Mouse (Mus musculus) T-helper 2 cell (primary cell): ENCODE data around the gene Rabif.
"Not testable (repeated sequence)": the region's sequence is repeated elsewhere in the genome, so short reads cannot be mapped to it uniquely, and the experiment has no call there.

ENCODE experiments used
- in situ Hi-C: fragments of 300-600 bp; cut with MboI, MseI; formaldehyde crosslinking; loops from one replicate; pipeline ENCODE4 v1.15.1; 2025; ENCODE audit warnings: high pct_unique_total_duplicates

Rabif gene

GRCm38 (mm10) chr1:134512584-134512983, 18.1 kb downstream of the Rabif start:
- in situ Hi-C loops, result loop anchor here (10.0 kb wide), 1 partner anchor 1488 kb away; no protein-coding TSS in a partner anchor

- in situ Hi-C loops, result loop anchor here (10.0 kb wide), 1 partner anchor 1489 kb away; no protein-coding TSS in a partner anchor
Observed at GRCm38 (mm10) chr1:134513312-134513860, 18.9 kb downstream of the Rabif start.

GRCm38 (mm10) chr1:134513876-134514590, 19.6 kb downstream of the Rabif start:
- in situ Hi-C loops, result loop anchor here (10.0 kb wide), 1 partner anchor 1489 kb away; no protein-coding TSS in a partner anchor

- in situ Hi-C loops, result loop anchor here (10.0 kb wide), 1 partner anchor 1491 kb away; no protein-coding TSS in a partner anchor
Observed at GRCm38 (mm10) chr1:134515891-134516290, 21.4 kb downstream of the Rabif start.

GRCm38 (mm10) chr1:134516491-134517198, 22.2 kb downstream of the Rabif start:
- in situ Hi-C loops, result loop anchor here (10.0 kb wide), 1 partner anchor 1492 kb away; no protein-coding TSS in a partner anchor

- in situ Hi-C loops, result loop anchor here (10.0 kb wide), 1 partner anchor 1493 kb away; no protein-coding TSS in a partner anchor
Observed at GRCm38 (mm10) chr1:134517841-134518240, 23.4 kb downstream of the Rabif start.

- in situ Hi-C loops, result loop anchor here (10.0 kb wide), 1 partner anchor 1494 kb away; no protein-coding TSS in a partner anchor
Observed at GRCm38 (mm10) chr1:134518677-134519076, 24.2 kb downstream of the Rabif start.

GRCm38 (mm10) chr1:134519201-134519600, 24.8 kb downstream of the Rabif start:
- in situ Hi-C loops, result loop anchor here (10.0 kb wide), 1 partner anchor 1494 kb away; no protein-coding TSS in a partner anchor

GRCm38 (mm10) chr1:134520001-134520721, 25.7 kb downstream of the Rabif start:
- in situ Hi-C loops, result no loop called here

- in situ Hi-C loops, result no loop called here
Observed at GRCm38 (mm10) chr1:134521163-134521562, 26.7 kb downstream of the Rabif start.

GRCm38 (mm10) chr1:134522325-134522724, 27.9 kb downstream of the Rabif start:
- in situ Hi-C loops, result no loop called here

GRCm38 (mm10) chr1:134524424-134524823, 30.0 kb downstream of the Rabif start:
- in situ Hi-C loops, result no loop called here

- in situ Hi-C loops, result no loop called here
Observed at GRCm38 (mm10) chr1:134525015-134525414, 30.6 kb downstream of the Rabif start.

- in situ Hi-C loops, result no loop called here
Observed at GRCm38 (mm10) chr1:134526752-134527151, 32.3 kb downstream of the Rabif start.

GRCm38 (mm10) chr1:134530618-134531017, 36.2 kb downstream of the Rabif start:
- in situ Hi-C loops, result no loop called here

- in situ Hi-C loops, result not testable (repeated sequence)
Observed at GRCm38 (mm10) chr1:134533710-134534109, 39.3 kb downstream of the Rabif start.

- in situ Hi-C loops, result no loop called here
Observed at GRCm38 (mm10) chr1:134535054-134535453, 40.6 kb downstream of the Rabif start.

- in situ Hi-C loops, result no loop called here
Observed at GRCm38 (mm10) chr1:134535513-134535912, 41.1 kb downstream of the Rabif start.

GRCm38 (mm10) chr1:134540610-134541009, 46.2 kb downstream of the Rabif start:
- in situ Hi-C loops, result no loop called here

- in situ Hi-C loops, result no loop called here
Observed at GRCm38 (mm10) chr1:134548231-134548630, 53.8 kb downstream of the Rabif start.

- in situ Hi-C loops, result loop anchor here (5.0 kb wide), 1 partner anchor 418 kb away; no protein-coding TSS in a partner anchor
Observed at GRCm38 (mm10) chr1:134549632-134550132, 55.2 kb downstream of the Rabif start, which contains the start of gene Mgat4e. Gene Mgat4e, minus strand, starts transcription at chr1:134549682.
